Mouse (Mus musculus): ENCODE data around the gene Robo1.

Robo1 gene

DNA sequence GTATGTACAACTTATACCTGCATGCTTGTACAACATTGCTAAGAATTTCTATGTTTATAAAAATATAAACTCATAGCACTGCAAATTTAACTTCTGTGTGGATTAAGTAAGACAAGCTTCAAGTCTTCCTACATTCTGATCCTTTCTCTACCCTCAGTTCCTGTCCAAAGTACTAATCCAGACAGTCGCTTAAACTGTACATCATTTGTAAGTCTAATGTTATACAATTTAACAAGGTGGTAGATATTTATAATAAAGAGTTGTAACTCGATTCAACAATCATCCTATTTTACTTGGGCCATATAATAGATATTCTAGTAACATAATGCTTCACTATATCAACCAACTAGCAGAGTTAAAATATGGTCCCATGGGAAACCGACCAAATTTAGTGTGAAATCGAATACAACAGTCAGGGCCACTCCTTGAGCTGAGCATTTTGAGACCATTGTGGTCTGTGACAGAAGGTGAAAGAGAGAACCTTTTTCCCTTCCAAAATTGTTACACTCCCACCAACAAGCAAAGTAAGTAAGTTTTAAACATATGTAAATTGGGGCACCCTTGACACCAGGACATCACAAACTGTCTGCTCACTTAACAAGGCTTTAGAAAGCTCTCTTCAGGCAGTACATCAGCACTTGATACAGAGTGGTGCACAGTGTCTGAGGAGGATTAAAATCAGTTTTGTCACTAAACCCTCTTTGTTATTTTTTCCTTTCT is 295.5 kb downstream of the Robo1 start:
- DNase-seq (ENCODE audit: low spot score in 2 of 2), result no peak

DNA sequence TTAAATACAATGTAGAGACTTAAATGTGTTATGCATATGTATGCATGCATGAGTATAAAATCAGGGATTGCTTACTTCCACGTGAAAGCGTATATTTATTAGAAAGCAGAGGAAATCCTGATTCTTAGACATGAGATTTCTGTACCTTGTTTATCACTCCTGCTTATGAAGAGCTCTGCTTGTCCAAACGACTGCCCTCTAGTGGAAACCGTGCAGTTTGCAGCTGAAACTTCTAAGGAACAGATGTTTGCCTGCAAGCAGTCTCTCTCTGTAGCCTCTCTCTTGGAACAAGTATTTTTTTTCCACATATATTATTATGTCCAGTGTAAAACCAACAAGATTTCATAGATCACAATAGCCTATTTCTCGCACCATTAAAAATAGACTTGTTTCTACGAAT is 297.0 kb downstream of the Robo1 start:
- DNase-seq (ENCODE audit: low spot score in 2 of 2), result peak; percentile 57 to 78

DNA sequence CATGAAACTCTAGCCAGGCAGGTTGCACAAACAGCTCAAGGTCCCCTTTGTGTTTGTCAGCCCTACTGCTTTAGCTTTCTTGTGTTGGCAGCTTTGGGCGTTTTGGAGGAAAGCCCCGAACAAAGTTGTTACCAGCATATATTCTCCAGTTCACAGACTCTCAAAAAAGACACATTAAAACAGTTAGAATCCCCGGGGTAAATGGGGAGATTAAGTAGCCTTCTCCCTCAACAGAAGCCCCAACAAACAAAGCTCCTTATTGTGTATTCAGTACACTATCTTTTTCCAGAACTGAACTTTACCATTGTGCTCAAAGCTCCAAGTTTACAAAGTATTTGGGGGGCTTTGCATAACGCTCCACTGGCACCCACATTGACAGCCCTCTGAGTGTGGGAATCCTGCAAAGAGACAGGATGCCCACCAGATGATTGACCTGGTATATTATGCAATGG is 302.6 kb downstream of the Robo1 start:
- no peak for DNase-seq (ENCODE audit: low spot score in 2 of 2)

DNA sequence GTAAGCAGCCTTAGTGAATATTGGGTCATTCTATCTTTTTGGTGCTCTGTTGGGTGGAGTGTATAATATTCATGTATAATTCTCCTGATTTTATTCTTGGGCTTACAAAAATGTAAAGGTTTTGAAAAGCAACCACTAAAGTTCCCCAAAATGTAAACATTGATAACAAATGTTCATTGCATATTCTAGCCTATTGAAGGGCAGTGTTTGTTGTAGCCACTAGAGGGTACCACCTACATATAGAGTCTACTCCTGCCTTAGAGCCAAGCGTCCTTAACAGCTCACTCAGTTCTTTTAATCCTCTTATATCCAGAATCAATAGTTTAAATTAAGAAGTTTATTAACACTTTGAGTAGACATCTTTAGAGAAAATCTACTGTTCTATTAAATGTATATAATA is 306.8 kb downstream of the Robo1 start:
- DNase-seq (ENCODE audit: low spot score in 2 of 2), result no peak

DNA sequence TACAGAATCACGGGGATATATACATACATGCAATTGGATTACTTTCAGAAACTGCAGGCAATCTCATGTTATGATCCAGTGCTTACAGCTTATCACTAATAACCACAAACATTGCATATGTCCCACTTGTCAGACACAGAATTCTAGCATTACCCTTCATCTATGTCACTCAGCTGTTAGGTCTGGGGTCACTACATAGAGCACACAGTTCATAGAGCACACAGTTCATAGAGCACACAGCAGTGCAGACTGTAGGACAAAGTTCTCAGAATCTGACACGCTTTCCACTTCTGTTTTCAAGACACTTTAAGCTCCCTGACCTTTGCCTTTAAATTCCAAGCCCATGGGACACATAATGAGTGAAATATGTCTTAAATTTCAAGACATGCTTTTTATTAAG is 307.3 kb downstream of the Robo1 start:
- no peak for DNase-seq (ENCODE audit: low spot score in 2 of 2)

DNA sequence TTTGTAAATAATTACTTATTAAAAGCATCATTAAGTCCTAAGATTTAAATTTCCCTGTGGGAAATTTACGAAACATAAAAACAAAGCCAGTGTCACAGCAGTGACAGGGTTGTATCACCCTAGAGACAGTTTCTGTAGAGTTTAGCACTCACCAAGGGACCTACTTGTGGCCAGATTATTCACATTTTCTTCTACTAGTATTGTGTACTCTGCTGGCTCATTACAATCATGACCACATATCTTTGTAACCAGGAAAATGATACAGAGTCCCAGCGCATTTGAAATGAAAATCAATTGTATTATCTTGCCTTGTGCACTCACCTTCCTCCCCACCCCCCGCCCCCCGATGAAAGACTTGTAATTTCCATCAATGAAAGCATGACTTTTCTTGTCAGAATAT is 314.3 kb downstream of the Robo1 start:
- no peak for DNase-seq (ENCODE audit: low spot score in 2 of 2)

DNA sequence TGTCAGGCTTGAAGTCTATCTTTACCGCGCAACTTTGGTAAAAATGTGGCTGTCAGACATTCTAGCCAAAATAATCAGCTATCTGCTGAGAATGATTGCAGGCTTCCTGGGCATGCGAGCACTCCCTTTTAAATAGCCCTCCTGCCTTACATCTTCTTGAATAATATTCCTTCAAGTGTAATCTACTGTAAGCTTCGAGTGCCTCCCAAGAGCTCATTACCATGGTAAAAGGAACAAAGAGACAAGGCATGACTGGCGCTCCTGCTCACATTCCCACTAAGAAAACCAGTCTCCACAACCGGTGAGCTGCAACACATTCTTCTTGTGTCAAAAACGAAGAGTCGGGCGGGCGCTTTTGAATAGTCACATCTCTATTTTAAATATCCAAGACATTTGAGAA is 314.8 kb downstream of the Robo1 start:
- DNase-seq (ENCODE audit: low spot score in 2 of 2), result no peak

DNA sequence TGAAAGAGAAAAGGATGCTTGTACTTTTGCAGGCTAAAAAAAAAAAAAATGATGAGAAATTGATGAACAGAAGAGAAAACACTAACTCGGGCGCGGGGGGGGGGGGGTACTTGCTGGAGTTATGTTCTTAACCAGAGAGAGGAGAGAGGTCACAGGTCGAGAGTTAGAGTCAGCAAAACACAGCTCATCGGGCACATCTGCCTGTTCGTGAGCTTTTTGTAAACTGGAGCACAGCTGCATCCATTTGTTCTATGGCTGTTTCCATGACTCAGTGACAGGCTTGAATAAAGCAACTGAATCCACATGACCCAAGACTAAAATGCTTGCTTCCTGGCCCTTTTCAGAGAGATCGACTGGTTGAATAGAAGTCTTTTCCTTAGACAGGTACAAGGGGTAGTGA is 325.7 kb downstream of the Robo1 start:
- DNase-seq (ENCODE audit: low spot score in 2 of 2), result no peak

DNA sequence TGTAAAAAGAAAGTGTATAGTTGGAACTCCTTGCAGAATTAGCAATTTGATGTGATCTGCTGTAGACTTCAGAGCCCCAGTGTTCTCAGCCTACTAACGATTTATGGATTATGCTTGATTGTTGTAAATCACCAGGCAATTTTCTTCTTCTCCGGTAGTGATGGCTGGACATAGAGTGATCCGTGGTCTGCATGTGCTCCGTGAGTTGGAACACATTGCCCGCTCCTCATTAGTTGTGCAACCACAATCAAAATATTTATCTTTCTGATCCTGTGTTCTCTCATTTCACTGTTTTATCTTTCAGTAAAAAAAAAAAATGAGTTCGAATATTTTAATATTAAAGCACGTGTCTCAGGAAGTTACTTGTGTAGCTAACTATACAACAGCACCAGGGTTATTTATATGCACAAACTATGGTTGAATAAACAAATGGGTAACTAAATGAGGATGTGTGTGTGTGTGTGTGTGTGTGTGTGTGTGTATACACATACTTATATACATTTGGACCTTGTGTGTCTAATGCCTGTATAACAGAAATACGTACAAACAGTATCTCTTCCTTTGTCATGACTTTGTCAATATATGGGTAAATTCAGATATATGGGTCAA is 331.3 kb downstream of the Robo1 start:
- DNase-seq (ENCODE audit: low spot score in 2 of 2), result no peak

DNA sequence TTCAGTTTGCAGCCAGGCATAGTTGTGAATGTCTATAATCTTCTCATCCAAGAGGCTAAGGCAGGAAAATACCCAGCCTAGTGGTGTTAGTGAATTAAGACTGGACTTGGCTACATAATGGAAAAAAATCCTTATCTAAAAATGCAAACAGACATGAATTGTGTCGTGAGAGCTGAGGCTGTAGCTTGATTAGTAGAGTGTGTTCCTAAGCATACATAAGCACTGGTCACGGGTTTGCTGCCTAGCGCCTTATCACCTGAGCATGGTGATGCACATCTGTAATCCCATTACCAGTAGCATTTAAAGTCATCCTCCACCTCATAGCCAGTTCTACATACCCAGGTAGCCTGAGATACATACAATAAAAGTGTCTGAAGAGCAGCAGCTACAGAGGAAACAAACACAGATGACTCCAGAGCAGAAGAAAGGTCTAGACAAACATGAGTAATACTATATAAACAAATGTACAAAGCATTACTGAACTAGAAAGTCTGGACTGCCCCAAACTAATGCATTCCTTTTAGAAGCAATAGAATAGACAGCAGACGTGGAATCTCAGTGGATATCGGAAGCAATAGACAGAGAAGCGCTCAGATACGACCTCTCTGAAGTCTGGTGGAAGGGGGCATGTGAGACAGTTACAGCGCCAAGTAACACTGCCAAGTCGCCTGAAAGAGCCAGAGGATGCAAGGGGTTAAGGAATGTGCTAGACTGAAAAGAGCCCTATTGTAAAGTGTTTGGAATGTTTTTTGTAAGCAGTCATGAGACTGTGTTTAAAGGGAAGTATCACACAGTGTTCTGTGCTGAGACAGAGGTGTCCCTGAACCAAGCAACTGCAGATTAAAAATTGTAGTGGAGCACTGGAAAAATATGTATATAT is 333.1 kb downstream of the Robo1 start:
- DNase-seq (ENCODE audit: low spot score in 2 of 2), result no peak

DNA sequence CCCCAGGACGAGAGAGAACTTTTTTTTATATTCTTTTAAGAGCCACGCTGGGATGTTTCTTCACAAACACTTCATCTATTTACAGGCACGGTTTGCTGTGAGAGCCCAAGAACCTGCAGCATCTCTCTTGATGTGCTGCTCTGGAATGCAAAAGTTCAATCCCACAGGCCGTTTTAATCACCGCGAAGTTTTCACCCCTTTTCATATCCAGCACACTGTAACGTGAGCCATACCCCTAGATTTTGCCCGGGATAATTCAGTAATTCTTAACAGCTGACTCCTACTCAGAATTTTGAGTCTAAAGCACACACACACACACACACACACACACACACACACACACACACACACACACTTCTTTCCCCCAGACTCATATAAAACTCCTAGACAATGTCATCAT is 337.8 kb downstream of the Robo1 start:
- DNase-seq (ENCODE audit: low spot score in 2 of 2), result no peak

DNA sequence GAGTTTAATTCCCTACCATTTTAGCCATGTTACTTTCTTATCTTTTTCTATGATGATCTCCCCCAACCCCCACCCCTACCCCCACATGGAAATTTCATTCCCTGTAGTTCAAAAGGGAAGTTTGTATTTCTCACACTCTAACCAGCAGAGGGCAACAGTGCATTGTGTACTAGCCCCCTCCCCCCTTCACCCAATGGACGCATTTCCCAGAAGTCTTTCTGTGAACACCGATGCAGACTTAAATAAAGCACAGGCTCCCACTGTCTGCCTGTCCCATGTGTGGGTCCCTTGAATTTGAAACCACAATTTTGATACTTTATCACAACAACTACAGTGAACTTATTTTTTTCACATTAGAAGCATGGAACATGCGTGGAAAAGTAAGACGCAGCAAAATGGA is 341.2 kb downstream of the Robo1 start:
- peak in 1 of 2 experiments; percentile 32 for DNase-seq (ENCODE audit: low spot score in 2 of 2)

DNA sequence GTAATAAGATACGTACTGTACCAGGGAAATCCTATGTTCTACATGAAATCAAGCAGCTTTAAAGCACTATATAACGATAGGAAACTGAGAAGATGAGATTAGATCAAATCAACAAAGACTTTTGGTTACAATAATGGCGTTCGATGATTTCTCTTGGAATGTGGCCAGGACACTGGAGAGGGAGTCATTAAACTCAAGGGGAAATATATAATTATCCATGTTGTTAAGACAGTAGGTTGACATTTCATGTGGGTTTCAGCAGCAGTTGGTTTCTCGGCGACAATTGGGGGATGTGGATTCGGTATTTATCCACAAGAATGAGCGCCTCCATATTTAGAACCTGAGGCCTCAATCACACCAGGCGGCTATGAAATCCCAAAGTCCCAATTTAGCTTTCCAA is 347.3 kb downstream of the Robo1 start:
- no peak for DNase-seq (ENCODE audit: low spot score in 2 of 2)

DNA sequence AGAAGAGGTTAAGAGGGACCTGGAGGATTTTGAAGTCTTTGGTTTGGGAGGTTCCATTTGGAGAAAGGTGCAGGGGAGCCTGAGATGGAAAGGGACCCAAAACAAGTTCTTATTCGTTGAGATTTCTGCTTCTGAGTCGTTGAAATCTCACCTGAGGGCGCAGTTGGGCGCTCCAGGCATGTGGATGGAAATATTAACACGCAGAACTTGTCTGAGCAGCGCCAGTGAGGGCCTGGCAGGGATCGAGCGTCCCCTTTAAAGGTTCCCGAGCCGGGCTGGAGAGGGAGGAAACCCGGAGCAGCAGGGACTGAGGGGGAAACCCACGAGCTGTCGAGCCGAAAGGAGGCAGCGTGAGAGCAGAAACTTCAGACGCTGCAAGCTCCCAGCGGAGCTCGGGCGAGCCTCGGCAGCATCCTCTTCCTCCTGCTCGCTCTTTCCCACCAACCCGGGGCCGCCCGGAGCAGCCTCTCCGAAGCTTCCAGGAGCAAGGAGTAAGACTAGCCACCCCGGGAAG is 354.8 kb downstream of the Robo1 start:
- peak; percentile 28 to 69 for DNase-seq (ENCODE audit: low spot score in 2 of 2)

DNA sequence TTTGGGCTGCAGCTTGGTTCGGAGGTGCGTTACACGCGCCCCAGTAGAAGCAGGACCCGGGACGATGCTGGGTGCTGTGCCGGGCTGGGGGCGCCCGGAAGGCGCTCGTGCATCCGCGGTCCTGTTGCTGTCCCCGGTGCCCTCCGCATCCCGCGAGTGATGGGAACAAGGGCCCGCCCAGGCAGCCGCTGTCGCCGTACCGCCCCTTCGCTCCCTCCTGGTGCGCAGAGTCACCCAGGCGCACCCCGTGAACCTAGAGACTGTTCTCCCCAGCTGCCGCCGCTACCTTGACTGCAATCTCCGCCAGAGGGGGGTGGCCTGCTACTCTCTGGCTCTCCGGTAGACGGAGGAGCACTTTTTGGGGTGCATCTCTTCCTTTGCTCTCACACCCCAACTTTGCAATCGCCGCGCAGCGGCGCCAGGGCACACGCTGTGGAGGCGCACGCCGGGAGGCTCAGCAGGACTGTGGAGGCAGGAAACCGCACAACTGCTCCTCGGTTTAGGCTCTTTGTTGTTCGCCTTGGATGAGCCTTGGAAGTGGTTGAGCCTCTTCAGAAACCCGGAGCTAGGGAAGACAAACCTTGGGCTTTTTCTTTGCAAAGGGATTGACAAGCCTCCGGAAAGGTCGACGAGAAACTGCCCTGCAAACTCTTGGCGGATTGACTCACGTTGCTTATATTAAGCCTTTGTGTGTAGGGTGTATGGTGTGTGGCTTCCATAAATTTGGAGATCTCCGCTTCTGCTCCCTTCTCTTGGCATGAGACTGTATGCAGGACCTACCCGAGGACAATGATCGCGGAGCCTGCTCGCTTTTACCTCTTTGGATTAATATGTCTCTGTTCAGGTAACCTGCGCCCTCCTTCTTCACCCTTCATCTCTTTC is 355.5 kb downstream of the Robo1 start:
- DNase-seq (ENCODE audit: low spot score in 2 of 2), result peak in 1 of 2 experiments; percentile 36

DNA sequence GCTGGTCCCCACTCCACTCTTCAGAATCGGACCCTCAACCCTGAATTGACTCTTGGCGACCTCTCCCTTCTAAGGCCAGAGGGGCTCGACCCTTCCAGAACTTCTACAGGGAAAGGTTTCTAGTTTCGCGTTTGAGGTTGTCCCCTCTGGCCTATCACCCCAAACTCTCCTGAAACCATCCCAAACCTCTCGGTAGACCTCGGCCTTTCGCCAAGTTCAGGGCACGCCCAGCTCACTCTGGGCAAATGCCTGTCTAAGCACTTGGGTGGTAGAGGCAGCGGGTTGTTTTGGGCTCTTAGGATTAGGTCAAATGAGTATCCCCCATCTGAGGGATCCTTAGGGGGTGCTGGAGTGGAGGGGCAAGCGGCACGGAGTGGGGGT is 356.1 kb downstream of the Robo1 start:
- peak in 1 of 2 experiments; percentile 9 for DNase-seq (ENCODE audit: low spot score in 2 of 2)

DNA sequence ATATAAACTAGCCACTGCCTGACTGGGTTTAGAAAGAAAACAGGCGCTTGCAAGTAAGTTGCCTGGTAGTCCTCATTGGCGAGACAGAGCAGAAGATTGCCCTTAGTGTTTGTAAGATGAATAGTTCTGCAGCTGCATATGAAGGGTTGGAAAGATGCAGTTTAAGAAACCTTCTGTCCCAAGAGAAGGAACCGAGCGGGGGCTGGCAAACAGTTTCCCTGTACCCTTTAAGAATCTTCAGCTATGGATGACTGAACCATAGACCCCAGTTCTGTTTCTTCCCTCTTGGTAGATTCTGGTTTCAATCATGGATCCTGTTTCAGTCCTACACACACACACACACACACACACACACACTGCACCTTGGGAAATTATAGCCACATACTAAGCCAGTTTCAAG is 356.7 kb downstream of the Robo1 start:
- DNase-seq (ENCODE audit: low spot score in 2 of 2), result no peak

DNA sequence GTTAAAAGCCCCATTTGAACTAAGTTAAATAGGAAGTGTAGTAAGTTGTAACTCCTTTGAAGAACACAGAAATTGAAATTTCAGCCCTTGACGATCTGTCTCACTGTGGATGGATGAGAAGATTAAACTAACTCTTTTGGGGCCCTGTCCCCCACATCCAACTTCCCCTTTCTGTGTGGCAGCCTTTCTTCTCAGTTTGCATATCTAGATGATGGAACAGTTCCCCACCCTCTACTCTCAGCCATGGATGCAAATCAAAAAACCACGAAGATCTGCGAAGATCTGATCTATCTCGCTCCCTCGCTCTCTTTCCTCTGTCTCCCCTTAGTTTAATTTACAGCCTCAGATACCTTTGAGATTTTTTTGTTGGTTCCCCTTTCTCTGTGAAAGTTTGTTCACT is 357.3 kb downstream of the Robo1 start:
- no peak for DNase-seq (ENCODE audit: low spot score in 2 of 2)

DNA sequence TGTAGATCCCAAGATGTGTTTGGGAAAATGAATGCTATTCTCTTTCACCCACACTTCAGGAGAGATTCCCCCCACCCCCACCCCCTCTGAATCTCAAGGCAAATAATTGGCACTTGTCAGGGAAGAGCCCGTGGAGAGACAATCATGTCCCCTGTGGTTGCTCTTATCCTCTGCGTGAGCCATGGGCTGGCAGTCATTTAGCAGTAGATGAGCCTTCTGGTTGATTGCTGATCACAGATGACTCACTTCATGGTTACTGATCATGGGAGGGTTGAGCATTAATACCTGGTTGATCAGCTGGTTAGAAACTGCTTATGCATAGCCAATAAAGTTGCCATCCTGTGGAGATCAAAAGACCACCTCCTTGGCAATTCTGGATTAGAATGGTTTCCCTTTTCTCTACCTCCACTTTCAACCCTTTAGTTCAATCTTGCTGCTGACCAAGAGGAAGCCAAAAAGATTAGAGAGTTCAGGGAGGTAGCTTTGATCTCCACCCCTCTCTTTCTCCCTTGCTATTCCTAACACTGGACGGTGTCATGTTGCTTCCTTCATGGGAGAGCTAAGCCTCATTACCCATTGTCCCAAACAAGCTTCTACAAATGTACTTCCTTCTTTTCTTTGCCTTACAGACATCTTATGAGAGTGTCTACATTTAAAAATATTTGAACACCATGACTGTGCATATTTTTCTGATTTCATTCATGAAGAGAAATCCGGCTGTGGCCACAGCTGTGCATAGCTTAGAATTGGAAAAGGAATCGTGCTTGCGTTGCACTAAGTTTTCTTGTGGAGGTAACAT is 362.3 kb downstream of the Robo1 start:
- DNase-seq (ENCODE audit: low spot score in 2 of 2), result no peak

DNA sequence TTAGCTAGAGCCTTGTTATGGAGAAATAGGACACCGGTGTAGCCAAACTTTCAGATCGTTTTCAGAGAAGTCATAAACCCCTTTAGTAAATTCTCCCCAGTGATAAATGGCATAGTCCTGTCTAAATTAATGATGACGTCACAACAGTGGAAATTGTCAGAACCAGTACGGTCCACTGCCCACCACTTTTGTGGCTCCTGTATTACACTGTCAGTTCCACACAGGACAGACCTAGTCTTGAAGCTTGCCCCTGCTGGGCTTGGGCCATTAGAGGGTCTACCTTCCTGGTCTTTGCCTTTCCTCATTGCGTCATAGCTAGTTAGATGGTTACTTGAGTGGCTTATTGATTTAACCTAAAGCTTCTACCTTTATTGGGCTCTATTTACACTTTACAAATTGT is 369.1 kb downstream of the Robo1 start:
- DNase-seq (ENCODE audit: low spot score in 2 of 2), result no peak

DNA sequence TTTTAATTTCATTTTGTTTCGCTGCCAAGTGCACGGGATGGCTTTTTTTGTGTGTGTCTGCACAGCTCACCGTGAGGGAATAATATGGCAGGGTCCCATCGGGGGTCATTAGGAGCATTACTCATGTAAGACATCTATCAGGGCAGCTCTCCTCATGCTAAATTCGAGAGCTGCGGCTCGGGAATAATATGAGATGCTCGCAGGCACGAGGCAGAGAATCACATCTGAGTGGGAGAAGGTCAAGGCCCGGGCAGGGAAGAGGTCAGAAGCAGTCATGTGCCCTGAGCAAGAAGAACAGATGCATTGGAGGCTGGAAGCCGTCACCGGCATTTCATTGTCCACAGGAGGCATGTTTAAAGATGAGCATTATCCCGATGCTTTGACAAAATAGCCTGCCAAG is 370.3 kb downstream of the Robo1 start:
- no peak for DNase-seq (ENCODE audit: low spot score in 2 of 2)

Measured in cerebellum, postnatal 4 days (tissue).